Mouse (Mus musculus): ENCODE measurements at regions not wholly inside any gene's neighbourhood (a gene's known extent, or its start where the extent isn't known, plus 50 kb on each side); places are given as distances from the start of the nearest gene placed in this dataset.

DNA sequence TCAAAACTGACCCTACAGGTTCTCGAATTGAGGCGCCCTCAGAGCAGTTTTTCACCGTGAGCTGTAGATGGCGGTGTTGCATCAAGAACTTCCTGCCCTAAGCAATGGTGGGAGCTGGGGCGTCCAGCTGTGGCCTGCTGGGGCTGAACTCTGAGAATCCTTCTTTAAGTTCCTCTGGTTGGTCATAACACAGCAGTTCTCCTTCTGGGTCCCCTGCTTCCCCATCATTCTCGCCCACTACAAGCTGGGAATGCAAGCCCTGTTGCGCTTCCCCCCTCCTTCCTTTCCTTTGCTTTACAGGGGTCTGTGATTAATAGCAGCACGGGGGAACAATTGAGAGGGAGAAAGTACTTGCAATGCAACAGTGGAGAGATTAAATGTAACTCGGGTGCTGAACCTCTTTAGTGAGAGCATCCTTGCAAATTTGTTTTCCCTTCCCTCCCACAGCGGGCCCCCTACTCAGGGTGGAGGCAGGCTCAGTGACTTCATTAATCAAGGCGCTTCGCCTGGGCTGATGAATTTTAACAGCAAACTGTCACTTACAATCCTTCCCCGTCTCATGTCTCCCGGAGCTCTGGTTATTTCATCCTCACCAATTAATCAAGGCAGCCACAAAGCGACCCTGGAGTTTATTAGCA, 794.3 kb upstream of the Api5 start:
- DNase-seq (ENCODE audit: inconsistent age in 2 of 2, low spot score in 1 of 2): peak; percentile 35 to 82

- DNase-seq (ENCODE audit: inconsistent age in 2 of 2, low spot score in 1 of 2): no peak
These were observed 793.8 kb upstream of the Api5 start for GRCm38 (mm10) chr2:95231739-95232134.

- peak; percentile 4 to 54 for DNase-seq (ENCODE audit: inconsistent age in 2 of 2, low spot score in 1 of 2)
These were observed 791.5 kb upstream of the Api5 start for GRCm38 (mm10) chr2:95229386-95229785.

DNA sequence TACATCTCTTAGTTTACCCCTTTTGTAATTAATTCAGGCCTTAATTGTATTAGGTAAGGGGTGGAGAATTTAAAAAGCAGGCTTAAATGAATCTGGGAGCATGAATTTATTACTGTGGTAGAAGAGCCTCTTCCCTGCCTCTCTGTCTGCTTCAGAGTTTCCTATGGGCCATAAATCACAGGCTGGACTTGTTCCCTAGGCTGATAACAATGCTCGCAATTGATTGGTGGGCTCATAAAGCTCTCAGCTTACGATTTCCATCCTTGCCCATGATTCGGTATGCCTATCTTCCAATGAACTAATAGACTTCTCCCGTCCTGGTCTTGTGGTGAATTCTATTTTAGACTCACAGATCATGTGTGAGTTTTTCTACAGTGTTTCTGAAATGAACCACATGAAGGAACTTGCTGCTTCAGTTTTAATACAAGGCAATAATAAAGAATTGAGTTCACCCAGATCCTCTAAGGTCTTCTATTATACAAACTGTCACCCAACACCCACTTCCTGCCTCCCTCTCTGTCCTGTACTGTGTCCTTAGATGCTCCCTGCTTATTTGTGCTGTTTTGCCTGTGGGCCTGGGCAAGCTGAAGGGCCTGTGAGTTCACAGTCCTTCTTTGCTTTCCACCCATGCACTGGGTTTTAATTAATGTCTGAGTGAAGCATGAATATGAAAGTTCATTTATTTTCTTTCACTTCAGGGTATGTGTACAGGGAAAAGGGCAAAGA, 772.4 kb upstream of the Api5 start:
- DNase-seq (ENCODE audit: inconsistent age in 2 of 2, low spot score in 1 of 2): peak in 1 of 2 experiments; percentile 31

Measured in adrenal gland, adult (tissue).